Mouse (Mus musculus) cerebellum, adult 2 months (tissue): Measurements from ENCODE around the gene 2310033P09Rik. TPM values are rescaled to one million over a fixed set of nuclear protein-coding genes. Genes with fewer than 3 reads are reported as not detected.

Source experiments
- DNase-seq, 2 experiments: peaks; one replicate each; pipeline ENCODE4 v3.0.0; 2021
- H3K27ac ChIP-seq: fragments of 200-500 bp; 2 replicates; pipeline ENCODE4 v1.5.1; 2012; ENCODE audit warnings: low read length, control low read depth, inconsistent platforms; ENCODE audit not compliant: insufficient read depth
- H3K27me3 ChIP-seq: fragments of 200-500 bp; 2 replicates; pipeline ENCODE4 v1.6.1; 2012; ENCODE audit warnings: inconsistent platforms, mild to moderate bottlenecking, low read length, moderate library complexity; ENCODE audit not compliant: control insufficient read depth, insufficient read depth
- H3K4me1 ChIP-seq: fragments of 200-500 bp; 2 replicates; pipeline ENCODE4 v1.6.1; 2011; ENCODE audit warnings: low read length; ENCODE audit not compliant: control insufficient read depth, insufficient read depth
- H3K4me3 ChIP-seq: fragments of 200-500 bp; replicated peaks from 2 replicates; pipeline ENCODE3; 2011; ENCODE audit warnings: mild to moderate bottlenecking, low read depth, low read length, control low read depth; ENCODE audit not compliant: insufficient read depth
- CTCF ChIP-seq: fragments of 200-500 bp; IDR thresholded peaks from 2 replicates; pipeline ENCODE4 v1.5.1; 2011; ENCODE audit warnings: low read depth, mild to moderate bottlenecking, control low read depth, low read length, moderate library complexity, borderline replicate concordance; ENCODE audit not compliant: insufficient read depth
- POLR2A ChIP-seq: fragments of 200-500 bp; IDR thresholded peaks from 2 replicates; pipeline ENCODE4 v1.6.1; 2011; ENCODE audit warnings: low read length, control low read depth, borderline replicate concordance; ENCODE audit not compliant: insufficient read depth
- WGBS: fragments of 180-500 bp; shearing (Covaris S2); methylation state at CpG from one replicate; pipeline ENCODE4 v1.1.7; 2018; 5-methylcytosine and 5-hydroxymethylcytosine counted together
- polyA plus RNA-seq: library from polyadenylated mRNA; depleted of rRNA; stranded (reverse); fragments of >200 nt; gene quantifications from 2 replicates; pipeline ENCODE4 v1.2.3, GENCODE M21; 2012; rRNA removed

2310033P09Rik gene
- polyA plus RNA-seq, 1 experiment = 28.4 TPM

- TF ChIP-seq CTCF (no peak), POLR2A (no peak)
- WGBS = 72% methylated on average over 6 of the region's 6 CpGs
- Histone ChIP-seq H3K27ac (no peak overlapping the region), H3K4me3 (no peak overlapping the region), H3K4me1 (no peaks in the 10 kb centered on the region), H3K27me3 (no peaks in the 10 kb centered on the region)
- no peak for DNase-seq
Measured at GRCm38 (mm10) chr11:59243856-59244255, 35.7 kb downstream of the 2310033P09Rik start.

DNA sequence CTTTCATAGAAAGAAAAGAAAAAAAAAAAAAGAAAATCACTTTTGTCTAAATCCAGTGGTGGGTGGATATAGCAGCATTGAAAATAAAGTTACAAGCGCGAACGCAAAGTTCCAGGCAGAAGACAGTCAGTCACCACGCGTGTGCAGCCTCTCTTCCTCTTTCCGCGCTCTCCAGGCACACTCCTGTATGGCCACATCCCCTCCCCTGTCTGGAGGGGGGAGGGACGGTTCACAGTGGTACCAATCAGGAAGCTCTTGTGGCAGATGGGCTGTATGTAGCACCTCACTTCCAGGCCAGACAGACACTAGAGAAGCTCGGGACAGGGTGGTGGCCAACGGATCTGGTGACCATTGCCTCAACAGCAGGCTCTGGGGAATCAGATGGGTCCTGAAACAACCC is 40.0 kb downstream of the 2310033P09Rik start:
- Histone ChIP-seq H3K27ac (no peak overlapping the region), H3K27me3 (no peaks in the 10 kb centered on the region), H3K4me3 (no peak overlapping the region), H3K4me1 (no peaks in the 10 kb centered on the region)
- no peak for DNase-seq
- no peak for TF ChIP-seq POLR2A
- no peak for TF ChIP-seq CTCF
- 66% methylated on average over 10 of the region's 10 CpGs for WGBS

DNA sequence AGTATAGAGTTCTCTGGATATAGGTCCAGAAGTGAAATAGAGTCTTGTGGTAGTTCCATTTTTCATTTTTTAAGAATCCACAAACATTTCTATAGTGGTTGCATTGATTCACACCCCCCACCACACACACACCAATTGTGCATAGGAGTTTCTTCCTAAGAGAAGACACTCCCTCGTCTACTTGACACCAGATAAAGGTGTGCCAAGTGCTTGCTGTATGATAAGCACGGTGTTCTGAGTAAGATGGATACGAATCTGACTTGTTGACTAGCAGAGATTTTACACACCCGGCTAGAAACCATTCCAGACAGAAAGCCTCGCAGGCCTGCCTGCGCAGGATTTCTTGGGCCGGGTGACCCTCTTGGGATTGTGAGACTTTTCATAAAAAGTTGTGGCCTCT is 51.5 kb downstream of the 2310033P09Rik start:
- Histone ChIP-seq H3K4me1 (no peaks in the 10 kb centered on the region), H3K27ac (no peak overlapping the region), H3K4me3 (no peak overlapping the region), H3K27me3 (peaks cover 4% of the 10 kb centered on the region; the same call in 1 of the 2 replicates)
- 86% methylated on average over 7 of the region's 7 CpGs for WGBS
- DNase-seq = no peak
- TF ChIP-seq CTCF (no peak), POLR2A (no peak)

Other genes starting within 250 kb of the 2310033P09Rik start
- gene Trim11, start 230.2 kb upstream of the 2310033P09Rik start, polyA plus RNA-seq = 25.3 and 27.5 TPM in 2 replicates
- gene Obscn, start 71.9 kb upstream of the 2310033P09Rik start, polyA plus RNA-seq = 0.43 and 0.52 TPM in 2 replicates
- gene Iba57, start 44.6 kb upstream of the 2310033P09Rik start, polyA plus RNA-seq = 5.1 and 5.7 TPM in 2 replicates
- 47.5 and 57.1 TPM in 2 replicates for gene Gjc2, start 25.1 kb upstream of the 2310033P09Rik start, polyA plus RNA-seq
- gene Guk1, start 16.1 kb upstream of the 2310033P09Rik start, polyA plus RNA-seq = 207 and 235 TPM in 2 replicates
- 53.9 and 57.3 TPM in 2 replicates for gene Mrpl55, start 5.8 kb upstream of the 2310033P09Rik start, polyA plus RNA-seq
- gene Arf1, start 19.9 kb downstream of the 2310033P09Rik start, polyA plus RNA-seq = 514 and 515 TPM in 2 replicates
- not detected in 2 replicates for gene Wnt3a, start 82.4 kb downstream of the 2310033P09Rik start, polyA plus RNA-seq
- gene Wnt9a, start 98.6 kb downstream of the 2310033P09Rik start, polyA plus RNA-seq = 0.67 and 0.79 TPM in 2 replicates
- gene Prss38, start 167.3 kb downstream of the 2310033P09Rik start, polyA plus RNA-seq = 0.11 TPM in 1 of 2 replicates, not detected in the other
- gene Jmjd4, start 241.7 kb downstream of the 2310033P09Rik start, polyA plus RNA-seq = 11.6 and 12.1 TPM in 2 replicates
- gene Snap47, start 242.9 kb downstream of the 2310033P09Rik start, polyA plus RNA-seq = 445 and 459 TPM in 2 replicates